Mouse (Mus musculus) layer of hippocampus, adult 11-12 months (tissue): ENCODE measurements around the gene Gm5129.

Experiments used
- DNase-seq: peaks from one replicate; pipeline ENCODE4 v3.0.0; 2022; ENCODE audit warnings: low spot score

The Gm5129 gene

DNA sequence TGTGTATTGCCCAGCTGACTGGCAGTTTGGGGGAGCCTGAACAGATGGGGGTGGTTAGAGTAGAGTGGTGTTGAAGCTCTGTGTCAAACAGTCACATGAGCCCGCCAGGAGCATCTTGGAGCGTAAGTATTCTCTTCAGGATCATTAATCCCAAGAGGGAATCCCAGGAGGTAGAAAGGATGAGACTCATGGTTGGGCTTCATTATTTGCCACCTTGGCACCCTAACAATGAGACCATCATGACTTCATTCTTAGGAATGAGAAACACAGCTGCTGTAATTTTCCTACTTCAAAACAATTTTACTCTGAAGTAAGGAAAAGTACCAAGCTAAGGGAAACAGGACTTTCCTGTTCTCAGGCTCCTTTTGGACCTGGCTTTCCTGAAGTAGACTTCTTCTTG, 10.4 kb downstream of the Gm5129 start:
- no peak for DNase-seq

- DNase-seq, result no peak
These were observed 14.6 kb downstream of the Gm5129 start for GRCm38 (mm10) chr5:29721159-29721558.

- no peak for DNase-seq
These were observed 22.8 kb downstream of the Gm5129 start for GRCm38 (mm10) chr5:29712906-29713305.

DNA sequence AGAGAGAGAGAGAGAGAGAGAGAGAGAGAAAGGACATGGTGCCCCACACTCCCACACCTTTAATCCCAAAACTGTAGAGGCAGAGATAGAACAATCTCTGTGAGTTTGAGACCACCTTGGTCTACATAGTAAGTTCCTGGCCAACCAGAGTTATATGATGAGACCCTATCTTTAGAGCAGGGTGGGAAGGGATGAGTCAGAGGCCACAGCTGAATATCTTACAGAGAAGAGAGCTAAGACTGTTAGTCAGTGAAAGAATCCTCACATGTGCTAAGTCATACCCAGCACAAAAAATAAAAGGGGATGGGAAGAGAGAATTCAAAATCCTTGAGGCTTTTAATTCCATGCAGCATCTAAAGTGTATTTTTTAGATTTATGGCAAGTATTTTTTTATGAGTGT, 24.1 kb downstream of the Gm5129 start:
- DNase-seq, result no peak

DNA sequence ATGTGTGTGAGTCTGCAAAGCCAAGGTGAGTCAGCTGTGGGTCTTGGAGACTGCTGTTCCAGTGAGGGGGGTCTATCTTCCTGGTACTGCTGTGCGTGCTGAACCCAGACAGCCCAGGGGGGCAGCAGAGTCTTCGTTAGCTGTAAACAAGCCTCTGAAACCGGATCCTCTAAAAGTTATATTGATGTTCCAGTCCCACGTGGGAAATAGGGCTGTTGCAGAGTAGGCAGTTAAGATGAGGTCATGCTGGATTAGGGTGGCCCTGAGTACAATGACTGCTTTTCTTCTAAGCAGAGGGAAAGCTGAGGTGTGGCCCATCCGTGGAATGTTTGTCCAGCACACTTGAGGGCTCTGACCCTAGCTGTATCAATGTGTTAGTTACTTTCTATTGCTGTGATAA, 27.5 kb downstream of the Gm5129 start:
- no peak for DNase-seq

DNA sequence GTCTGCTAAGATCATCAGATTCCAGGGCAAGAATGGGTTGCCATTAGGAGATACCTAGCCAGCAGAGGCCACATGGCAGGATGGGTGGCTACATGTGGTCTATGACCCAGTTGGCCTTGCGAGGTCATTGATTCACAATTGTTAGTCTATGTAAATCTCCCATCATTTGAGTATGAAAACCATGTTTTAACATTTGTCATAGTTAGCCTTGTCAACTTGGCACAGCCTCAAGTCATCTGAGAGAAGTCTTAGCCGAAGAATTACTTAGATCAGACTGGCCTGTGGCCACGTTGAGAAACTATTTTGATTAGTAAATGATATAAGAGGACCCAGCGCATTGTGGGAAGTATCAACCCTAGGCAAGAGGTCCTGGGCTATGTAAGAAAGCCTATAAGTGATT, 28.5 kb downstream of the Gm5129 start:
- no peak for DNase-seq

DNA sequence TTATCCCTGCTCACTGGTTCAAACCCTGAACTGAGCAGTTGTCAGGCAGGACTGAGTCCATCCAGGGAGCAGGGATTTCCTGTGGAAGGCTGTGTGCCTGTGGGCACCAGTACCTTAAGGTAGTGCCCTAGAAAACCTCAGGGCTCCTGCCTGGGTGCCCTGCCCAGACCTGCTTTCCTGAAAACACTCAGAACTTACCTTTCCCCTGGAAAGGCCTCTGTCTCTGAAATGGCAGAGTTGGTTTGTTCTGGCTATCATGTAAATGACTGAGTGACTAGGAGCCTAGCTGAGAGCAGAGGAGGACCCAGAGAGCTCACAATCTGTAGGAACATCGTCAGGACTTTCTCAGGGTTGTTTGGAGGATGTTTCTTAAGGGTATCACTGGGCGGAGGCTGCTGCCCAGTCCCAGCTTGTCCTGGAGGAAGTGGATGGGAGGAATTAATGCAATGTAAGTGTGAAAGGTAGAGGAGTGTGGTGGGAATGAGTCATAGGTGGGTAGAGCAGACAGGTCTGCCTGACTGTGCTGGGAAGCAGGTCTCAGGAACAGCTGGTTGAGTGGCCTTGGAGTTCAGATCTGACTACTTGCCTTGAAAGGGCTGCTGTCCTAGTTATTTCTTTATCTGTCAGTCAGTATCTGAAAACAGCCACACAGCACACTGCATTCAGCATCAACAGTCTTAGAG, 36.1 kb downstream of the Gm5129 start:
- no peak for DNase-seq

GRCm38 (mm10) chr5:29698493-29698892, 37.2 kb downstream of the Gm5129 start:
- no peak for DNase-seq

- DNase-seq, result no peak
These were observed 47.4 kb downstream of the Gm5129 start for GRCm38 (mm10) chr5:29688352-29688751.

DNA sequence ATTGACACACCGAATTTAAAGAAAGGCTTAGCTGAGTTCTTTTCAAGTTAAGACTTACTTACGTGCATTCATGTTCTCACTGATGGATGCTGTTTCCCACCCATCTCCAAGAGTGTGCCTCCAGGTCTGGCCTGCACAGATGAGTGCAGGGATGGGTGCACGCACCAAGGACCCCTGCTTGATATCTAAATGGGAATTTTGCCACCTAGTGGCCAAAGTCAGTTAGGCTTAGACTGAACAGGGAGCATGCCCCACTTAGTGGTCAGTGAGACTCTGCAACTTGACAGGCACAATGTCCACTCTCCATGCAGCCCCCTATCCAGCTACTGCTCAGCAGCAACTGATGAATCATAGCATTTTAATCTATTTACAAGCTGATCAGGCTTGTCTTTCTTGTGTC, 48.1 kb downstream of the Gm5129 start:
- no peak for DNase-seq
